Comparison of ENCODE assay signal across 13 mouse cellular contexts in genomic region chr10:39674766-39675165, GRCm38 (mm10). TPM values are rescaled to one million over a fixed set of nuclear protein-coding genes. Genes with fewer than 3 reads are reported as not detected.
A peak's percentile ranks its signal among the peaks of the same experiment; 100 is the strongest.
DNase-seq lines count a peak whose midpoint lies in the region; ATAC-seq and TF ChIP-seq lines count a peak whose summit lies in the region.
"Had no signal": no experiment of that assay in that cellular context is flagged by ENCODE, and none has a peak within 500 bp of the region (broad histone marks: within the 10 kb centered on the region; RNA-seq: fewer than 3 reads in every experiment).

No protein-coding gene starts in this region.

- no peaks in the 10 kb centered on the region for H3K9me3 ChIP-seq in embryonic facial prominence, embryonic 10.5 days
- no peaks in the 10 kb centered on the region for H3K9me3 ChIP-seq in hindbrain, embryonic 11.5 days (ENCODE audit: control insufficient read depth, low read length)
- no peaks in the 10 kb centered on the region for H3K9me3 ChIP-seq in neural tube, embryonic 12.5 days
- H3K9me3 ChIP-seq: liver, embryonic 15.5 days had no signal

- no peaks in the 10 kb centered on the region for H3K27me3 ChIP-seq in embryonic facial prominence, embryonic 10.5 days (replicated peaks; ENCODE audit: low read depth, poor library complexity, severe bottlenecking)
- H3K27me3 ChIP-seq in hindbrain, embryonic 11.5 days (ENCODE audit: control insufficient read depth, insufficient read depth, low read length), result no peaks in the 10 kb centered on the region
- no peaks in the 10 kb centered on the region for H3K27me3 ChIP-seq in neural tube, embryonic 12.5 days (replicated peaks)
- H3K27me3 ChIP-seq: liver, embryonic 15.5 days had no signal

- TF ChIP-seq CTCF in left cerebral cortex, adult 2 months (IDR thresholded peaks at IDR 0.05), result no peak

- 27% methylated on average over 3 of the region's 3 CpGs for WGBS in embryonic facial prominence, embryonic 10.5 days
- 24% methylated on average over 3 of the region's 3 CpGs for WGBS in hindbrain, embryonic 11.5 days
- 17% methylated on average over 3 of the region's 3 CpGs for WGBS in neural tube, embryonic 12.5 days

- peaks cover 9% of the 10 kb centered on the region; the same call in 1 of the 2 replicates for H3K36me3 ChIP-seq in embryonic facial prominence, embryonic 10.5 days (replicated peaks)
- H3K36me3 ChIP-seq in hindbrain, embryonic 11.5 days (ENCODE audit: control insufficient read depth, insufficient read depth, low read length), result no peaks in the 10 kb centered on the region
- peaks cover 2% of the 10 kb centered on the region; the same call in 1 of the 2 replicates for H3K36me3 ChIP-seq in neural tube, embryonic 12.5 days
- H3K36me3 ChIP-seq: liver, embryonic 15.5 days had no signal

- intact Hi-C loops in left cerebral cortex, adult 2 months (cut with DNase I), result no loop called here
- intact Hi-C loops in left cerebral cortex, postnatal 36 days (cut with DNase I), result no loop called here

- H3K4me1 ChIP-seq in embryonic facial prominence, embryonic 10.5 days, result peaks cover 48% of the 10 kb centered on the region
- H3K4me1 ChIP-seq in hindbrain, embryonic 11.5 days (replicated peaks; ENCODE audit: control insufficient read depth, insufficient read depth, low read length), result peaks cover 5% of the 10 kb centered on the region
- peaks cover 28% of the 10 kb centered on the region for H3K4me1 ChIP-seq in neural tube, embryonic 12.5 days
- H3K4me1 ChIP-seq: liver, embryonic 15.5 days had no signal

- no peak overlapping the region for H3K4me3 ChIP-seq in left cerebral cortex, adult 2 months
- no peak overlapping the region for H3K4me3 ChIP-seq in embryonic facial prominence, embryonic 10.5 days
- H3K4me3 ChIP-seq in hindbrain, embryonic 11.5 days (ENCODE audit: low read depth, low read length), result no peak overlapping the region
- H3K4me3 ChIP-seq in neural tube, embryonic 12.5 days, result no peak overlapping the region
- H3K4me3 ChIP-seq: liver, embryonic 15.5 days had no signal

- H3K9ac ChIP-seq in hindbrain, embryonic 11.5 days (ENCODE audit: low read depth, low read length), result no peak overlapping the region
- no peak overlapping the region for H3K9ac ChIP-seq in neural tube, embryonic 12.5 days
- H3K9ac ChIP-seq: liver, embryonic 15.5 days had no signal

- no peak for DNase-seq in left cerebral cortex, adult 2 months (ENCODE audit: extremely low spot score in 1 of 2, low spot score in 2 of 2)
- DNase-seq in left cerebral cortex, postnatal 36 days (ENCODE audit: low spot score in 2 of 2), result no peak
- DNase-seq in embryonic facial prominence, embryonic 10.5 days (ENCODE audit: low spot score), result no peak
- peak; percentile 37 for DNase-seq in hindbrain, embryonic 11.5 days (ENCODE audit: low spot score)
- DNase-seq in adrenal gland, postnatal 14 days, result no peak
- no peak for DNase-seq in natural killer cell, adult 2 months (ENCODE audit: low spot score in 2 of 2)
- DNase-seq in lung, postnatal 4 days, result no peak
- DNase-seq: cerebellum, adult 9-11 months; right cerebral cortex, postnatal 14 days had no signal

- ATAC-seq in hindbrain, embryonic 11.5 days (ENCODE audit: low FRiP score), result peak; percentile 31; the same call in 1 of the 2 replicates
- peak; percentile 26; the same call in 1 of the 2 replicates for ATAC-seq in neural tube, embryonic 12.5 days (ENCODE audit: low FRiP score, low read depth)
- ATAC-seq: activated CD4-positive, CD25-positive, alpha-beta regulatory T cell, adult 4 months; CD4-positive, CD25-positive, alpha-beta regulatory T cell, adult 4 months had no signal

- no peak overlapping the region for H3K4me2 ChIP-seq in hindbrain, embryonic 11.5 days (replicated peaks; ENCODE audit: low read depth, low read length)
- no peak overlapping the region for H3K4me2 ChIP-seq in neural tube, embryonic 12.5 days (replicated peaks)
- H3K4me2 ChIP-seq: liver, embryonic 15.5 days had no signal

- peak overlapping the region; percentile 9 for H3K27ac ChIP-seq in left cerebral cortex, adult 2 months
- H3K27ac ChIP-seq in embryonic facial prominence, embryonic 10.5 days (replicated peaks), result peak overlapping the region; percentile 75
- peak overlapping the region; percentile 8; the same call in 1 of the 2 replicates for H3K27ac ChIP-seq in hindbrain, embryonic 11.5 days (ENCODE audit: low read depth, low read length)
- peak overlapping the region; percentile 21; the same call in 1 of the 2 replicates for H3K27ac ChIP-seq in neural tube, embryonic 12.5 days
- H3K27ac ChIP-seq: liver, embryonic 15.5 days had no signal

RNA-seq across cellular contexts. Expression of gene Rev3l, which starts 57.2 kb away (rescaled TPM):
- 10 to 100 TPM; 27.9 to 28.6 TPM for total RNA-seq in left cerebral cortex, adult 2 months (2021)
- 10 to 100 TPM; 22.1 to 29.6 TPM for total RNA-seq in left cerebral cortex, postnatal 36 days (2021)
- polyA plus RNA-seq in embryonic facial prominence, embryonic 10.5 days (2016; fragmentation: Nextera tagmentation; extraction: Ambion mirVana), result 12.8 and 14.2 TPM in 2 replicates
- polyA plus RNA-seq in hindbrain, embryonic 11.5 days (2014; fragmentation: Nextera tagmentation; extraction: Ambion mirVana), result 17.2 and 23.7 TPM in 2 replicates
- polyA plus RNA-seq in neural tube, embryonic 12.5 days (2016; fragmentation: Nextera tagmentation; extraction: Ambion mirVana), result 21.7 and 23.0 TPM in 2 replicates
- 26.9 and 34.8 TPM in 2 replicates for total RNA-seq in adrenal gland, postnatal 14 days (2021)

Comparison
In these comparisons a context has a peak if more than half of its experiments do, and no peak if none do; other contexts are left out.
1. H3K27ac ChIP-seq: peak in every context shown above with its lines; median percentile 75 in embryonic facial prominence, embryonic 10.5 days; 21 in neural tube, embryonic 12.5 days; 9 in left cerebral cortex, adult 2 months; 8 in hindbrain, embryonic 11.5 days.